Mouse (Mus musculus): ENCODE results near the gene Abcc2. TPM values are rescaled to one million over a fixed set of nuclear protein-coding genes. Genes with fewer than 3 reads are reported as not detected.

Abcc2 gene
- polyA plus RNA-seq, 1 experiment from 2014 or later = not detected

- ATAC-seq (no peak), DNase-seq (ENCODE audit: low read depth, low spot score) (no peak)
- TF ChIP-seq CTCF (IDR thresholded peaks at IDR 0.05) = no peak
- ChIA-PET CTCF (no interaction called here), POLR2A (no interaction called here)
- in situ Hi-C loops (cut with MboI; ENCODE audit: low pct_unique_long_range_greater_than_20kb) = no loop called here
- H3K27me3 ChIP-seq = no peaks in the 10 kb centered on the region
Observed at GRCm38 (mm10) chr19:43880420-43880819, 98.4 kb downstream of the Abcc2 start.

- CTCF ChIA-PET = interaction anchor here (0.8 to 1.4 kb wide), 2 partner anchors 9 to 42 kb away, joined by 3 to 4 read pairs; no protein-coding TSS in a partner anchor
Observed at GRCm38 (mm10) chr19:43881615-43882014, 99.6 kb downstream of the Abcc2 start.

GRCm38 (mm10) chr19:43882895-43883573 lies 101.0 kb downstream of the Abcc2 start:
- no peak for DNase-seq (ENCODE audit: low read depth, low spot score)
- no peak for ATAC-seq
- TF ChIP-seq CTCF (IDR thresholded peaks at IDR 0.05) = no peak

More at GRCm38 (mm10) chr19:43881615-43882014, 99.6 kb downstream of the Abcc2 start:
- no peak for TF ChIP-seq CTCF (IDR thresholded peaks at IDR 0.05)
- in situ Hi-C loops (cut with MboI; ENCODE audit: low pct_unique_long_range_greater_than_20kb) = no loop called here
- H3K27me3 ChIP-seq = no peaks in the 10 kb centered on the region
- ATAC-seq (no peak), DNase-seq (ENCODE audit: low read depth, low spot score) (no peak)
- POLR2A ChIA-PET = no interaction called here

GRCm38 (mm10) chr19:43884668-43885498 lies 102.9 kb downstream of the Abcc2 start:
- ChIA-PET POLR2A (interaction anchor here (0.6 kb wide), 1 partner anchor 1251 kb away, joined by 5 read pairs; no protein-coding TSS in a partner anchor), CTCF (no interaction called here)

More at GRCm38 (mm10) chr19:43882895-43883573, 101.0 kb downstream of the Abcc2 start:
- ChIA-PET CTCF (no interaction called here), POLR2A (interaction anchor here (1.2 kb wide), 1 partner anchor 8 kb away, joined by 3 read pairs; no protein-coding TSS in a partner anchor)
- H3K27me3 ChIP-seq = no peaks in the 10 kb centered on the region
- in situ Hi-C loops (cut with MboI; ENCODE audit: low pct_unique_long_range_greater_than_20kb) = no loop called here

GRCm38 (mm10) chr19:43886371-43887099 lies 104.5 kb downstream of the Abcc2 start:
- ATAC-seq = no peak
- TF ChIP-seq CTCF (IDR thresholded peaks at IDR 0.05) = no peak
- no peak for DNase-seq (ENCODE audit: low read depth, low spot score)
- in situ Hi-C loops (cut with MboI; ENCODE audit: low pct_unique_long_range_greater_than_20kb) = no loop called here
- no peaks in the 10 kb centered on the region for H3K27me3 ChIP-seq
- ChIA-PET POLR2A (interaction anchor here (0.9 kb wide), 1 partner anchor 12 kb away, joined by 3 read pairs; no protein-coding TSS in a partner anchor), CTCF (no interaction called here)

More at GRCm38 (mm10) chr19:43884668-43885498, 102.9 kb downstream of the Abcc2 start:
- in situ Hi-C loops (cut with MboI; ENCODE audit: low pct_unique_long_range_greater_than_20kb) = no loop called here
- DNase-seq (ENCODE audit: low read depth, low spot score) (no peak), ATAC-seq (no peak)
- TF ChIP-seq CTCF (IDR thresholded peaks at IDR 0.05) = no peak
- H3K27me3 ChIP-seq = no peaks in the 10 kb centered on the region

- TF ChIP-seq CTCF (IDR thresholded peaks at IDR 0.05) = no peak
- ATAC-seq (no peak), DNase-seq (ENCODE audit: low read depth, low spot score) (no peak)
- POLR2A ChIA-PET = no interaction called here
- CTCF ChIA-PET = no interaction called here
- H3K27me3 ChIP-seq = no peaks in the 10 kb centered on the region
- in situ Hi-C loops (cut with MboI; ENCODE audit: low pct_unique_long_range_greater_than_20kb) = no loop called here
Observed at GRCm38 (mm10) chr19:43887242-43887641, 105.2 kb downstream of the Abcc2 start.

GRCm38 (mm10) chr19:43887725-43888124 lies 105.7 kb downstream of the Abcc2 start:
- in situ Hi-C loops (cut with MboI; ENCODE audit: low pct_unique_long_range_greater_than_20kb) = no loop called here
- TF ChIP-seq CTCF (IDR thresholded peaks at IDR 0.05) = no peak
- CTCF ChIA-PET = no interaction called here
- DNase-seq (ENCODE audit: low read depth, low spot score) = no peak
- no peaks in the 10 kb centered on the region for H3K27me3 ChIP-seq
- POLR2A ChIA-PET = interaction anchor here (0.7 kb wide), 1 partner anchor 128 kb away, joined by 3 read pairs; no protein-coding TSS in a partner anchor
- ATAC-seq = no peak

Other genes starting within 250 kb of the Abcc2 start
- 0.14 TPM for gene Nkx2-3, start 169.9 kb upstream of the Abcc2 start, polyA plus RNA-seq (2021)
- 51.9 TPM for gene Slc25a28, start 107.3 kb upstream of the Abcc2 start, polyA plus RNA-seq (2021)
- gene Entpd7, start 92.5 kb upstream of the Abcc2 start, polyA plus RNA-seq (2021) = 8.4 TPM
- 7.1 TPM for gene Cutc, start 29.2 kb upstream of the Abcc2 start, polyA plus RNA-seq (2021)
- gene Cox15, start 29.2 kb upstream of the Abcc2 start, polyA plus RNA-seq (2021) = 32.7 TPM
- gene Dnmbp, start 158.0 kb downstream of the Abcc2 start, polyA plus RNA-seq (2021) = 16.3 TPM
- gene Cpn1, start 204.4 kb downstream of the Abcc2 start, polyA plus RNA-seq (2021) = 0.30 TPM
- gene Cyp2c23, start 247.0 kb downstream of the Abcc2 start, polyA plus RNA-seq (2021) = 0.58 TPM